Mouse (Mus musculus): ENCODE results near the gene D5Ertd579e. TPM values are rescaled to one million over a fixed set of nuclear protein-coding genes. Genes with fewer than 3 reads are reported as not detected.
"Not testable (repeated sequence)": the region's sequence is repeated elsewhere in the genome, so short reads cannot be mapped to it uniquely, and the experiment has no call there.

Gene D5Ertd579e
- polyA plus RNA-seq, 1 experiment = 28.6 TPM

GRCm38 (mm10) chr5:36674658-36675433 lies 21.0 kb downstream of the D5Ertd579e start:
- Histone ChIP-seq H3K27ac (ENCODE audit: control insufficient read depth, insufficient read depth, low read depth, low read length, poor library complexity) (no peak overlapping the region), H3K4me1 (ENCODE audit: control insufficient read depth, insufficient read depth, low read length) (no peaks in the 10 kb centered on the region), H3K4me3 (replicated peaks; ENCODE audit: control insufficient read depth, low read depth, low read length) (no peak overlapping the region)
- 86% methylated on average over 4 of the region's 4 CpGs for WGBS
- no peak for TF ChIP-seq CTCF (IDR thresholded peaks at IDR 0.05; ENCODE audit: control insufficient read depth, insufficient read depth, low read length)
- no peak for TF ChIP-seq POLR2A (IDR thresholded peaks at IDR 0.05; ENCODE audit: borderline replicate concordance, control insufficient read depth, low read depth, low read length)

GRCm38 (mm10) chr5:36669021-36670008 lies 26.5 kb downstream of the D5Ertd579e start:
- 19% methylated on average over 7 of the region's 7 CpGs for WGBS
- no peak overlapping the region for H3K27ac ChIP-seq (ENCODE audit: control insufficient read depth, insufficient read depth, low read depth, low read length, poor library complexity)
- no peak overlapping the region for H3K4me3 ChIP-seq (replicated peaks; ENCODE audit: control insufficient read depth, low read depth, low read length)
- H3K4me1 ChIP-seq (ENCODE audit: control insufficient read depth, insufficient read depth, low read length) = no peaks in the 10 kb centered on the region; the same call in 1 of the 2 replicates
- TF ChIP-seq CTCF (IDR thresholded peaks at IDR 0.05; ENCODE audit: control insufficient read depth, insufficient read depth, low read length) (no peak), POLR2A (IDR thresholded peaks at IDR 0.05; ENCODE audit: borderline replicate concordance, control insufficient read depth, low read depth, low read length) (no peak)

GRCm38 (mm10) chr5:36668572-36668971 lies 27.3 kb downstream of the D5Ertd579e start:
- no peak overlapping the region for H3K4me3 ChIP-seq (replicated peaks; ENCODE audit: control insufficient read depth, low read depth, low read length)
- no peak for TF ChIP-seq CTCF (IDR thresholded peaks at IDR 0.05; ENCODE audit: control insufficient read depth, insufficient read depth, low read length)
- H3K27ac ChIP-seq (ENCODE audit: control insufficient read depth, insufficient read depth, low read depth, low read length, poor library complexity) = no peak overlapping the region
- WGBS = 33% methylated on average over 8 of the region's 8 CpGs
- no peaks in the 10 kb centered on the region; the same call in 1 of the 2 replicates for H3K4me1 ChIP-seq (ENCODE audit: control insufficient read depth, insufficient read depth, low read length)

- H3K4me1 ChIP-seq (ENCODE audit: control insufficient read depth, insufficient read depth, low read length); H3K4me3 ChIP-seq (replicated peaks; ENCODE audit: control insufficient read depth, low read depth, low read length); H3K27ac ChIP-seq (ENCODE audit: control insufficient read depth, insufficient read depth, low read depth, low read length, poor library complexity): not testable (repeated sequence)
- 90% methylated on average over 2 of the region's 2 CpGs for WGBS
Observed at GRCm38 (mm10) chr5:36667986-36668385, 27.8 kb downstream of the D5Ertd579e start.

- TF ChIP-seq CTCF (IDR thresholded peaks at IDR 0.05; ENCODE audit: control insufficient read depth, insufficient read depth, low read length) = no peak
- TF ChIP-seq POLR2A (IDR thresholded peaks at IDR 0.05; ENCODE audit: borderline replicate concordance, control insufficient read depth, low read depth, low read length) = no peak
- no peak overlapping the region for H3K27ac ChIP-seq (ENCODE audit: control insufficient read depth, insufficient read depth, low read depth, low read length, poor library complexity)
- no peak overlapping the region for H3K4me3 ChIP-seq (replicated peaks; ENCODE audit: control insufficient read depth, low read depth, low read length)
- WGBS = 77% methylated on average over 5 of the region's 5 CpGs
- H3K4me1 ChIP-seq (ENCODE audit: control insufficient read depth, insufficient read depth, low read length) = no peaks in the 10 kb centered on the region; the same call in 1 of the 2 replicates
Observed at GRCm38 (mm10) chr5:36667165-36667564, 28.7 kb downstream of the D5Ertd579e start.

GRCm38 (mm10) chr5:36666699-36667098 lies 29.1 kb downstream of the D5Ertd579e start:
- not testable (repeated sequence) for H3K27ac ChIP-seq (ENCODE audit: control insufficient read depth, insufficient read depth, low read depth, low read length, poor library complexity); H3K4me3 ChIP-seq (replicated peaks; ENCODE audit: control insufficient read depth, low read depth, low read length); H3K4me1 ChIP-seq (ENCODE audit: control insufficient read depth, insufficient read depth, low read length)
- WGBS = 89% methylated on average over 2 of the region's 2 CpGs

- Histone ChIP-seq H3K27ac (ENCODE audit: control insufficient read depth, insufficient read depth, low read depth, low read length, poor library complexity) (no peak overlapping the region), H3K4me3 (replicated peaks; ENCODE audit: control insufficient read depth, low read depth, low read length) (no peak overlapping the region), H3K4me1 (ENCODE audit: control insufficient read depth, insufficient read depth, low read length) (no peaks in the 10 kb centered on the region)
- WGBS = 66% methylated on average over 2 of the region's 2 CpGs
- TF ChIP-seq CTCF (IDR thresholded peaks at IDR 0.05; ENCODE audit: control insufficient read depth, insufficient read depth, low read length) = no peak
Observed at GRCm38 (mm10) chr5:36663329-36663728, 32.5 kb downstream of the D5Ertd579e start.

GRCm38 (mm10) chr5:36660977-36661760 lies 34.7 kb downstream of the D5Ertd579e start:
- H3K4me3 ChIP-seq (replicated peaks; ENCODE audit: control insufficient read depth, low read depth, low read length); H3K4me1 ChIP-seq (ENCODE audit: control insufficient read depth, insufficient read depth, low read length); H3K27ac ChIP-seq (ENCODE audit: control insufficient read depth, insufficient read depth, low read depth, low read length, poor library complexity): not testable (repeated sequence)

Measured in bone marrow, adult 2 months (tissue).